Mouse (Mus musculus) brain, embryonic 14.5 days (tissue): ENCODE measurements around the gene Tgfbr3l. TPM values are rescaled to one million over a fixed set of nuclear protein-coding genes. Genes with fewer than 3 reads are reported as not detected.

ENCODE experiments used
- DNase-seq: peaks from one replicate; pipeline ENCODE4 v3.0.0-alpha.2; 2011; ENCODE audit warnings: low read depth
- CTCF ChIP-seq: fragments of 200-500 bp; IDR thresholded peaks from 2 replicates; pipeline ENCODE4 v1.5.1; 2012; ENCODE audit warnings: inconsistent platforms, mild to moderate bottlenecking, moderate library complexity, borderline replicate concordance; ENCODE audit not compliant: insufficient read depth, insufficient read length; ENCODE audit errors: extremely low read depth
- POLR2A ChIP-seq: fragments of 200-500 bp; IDR thresholded peaks from 2 replicates; pipeline ENCODE4 v1.6.1; 2012; ENCODE audit warnings: mild to moderate bottlenecking, inconsistent platforms, borderline replicate concordance; ENCODE audit not compliant: poor library complexity, insufficient read depth, insufficient read length, severe bottlenecking; ENCODE audit errors: extremely low read depth
- polyA plus RNA-seq: library from polyadenylated mRNA; depleted of rRNA; stranded (reverse); fragments of >200 nt; gene quantifications from 2 replicates; pipeline ENCODE4 v1.2.3, GENCODE M21; 2012; rRNA removed

The Tgfbr3l gene
- polyA plus RNA-seq, 1 experiment, result 47.4 TPM

DNA sequence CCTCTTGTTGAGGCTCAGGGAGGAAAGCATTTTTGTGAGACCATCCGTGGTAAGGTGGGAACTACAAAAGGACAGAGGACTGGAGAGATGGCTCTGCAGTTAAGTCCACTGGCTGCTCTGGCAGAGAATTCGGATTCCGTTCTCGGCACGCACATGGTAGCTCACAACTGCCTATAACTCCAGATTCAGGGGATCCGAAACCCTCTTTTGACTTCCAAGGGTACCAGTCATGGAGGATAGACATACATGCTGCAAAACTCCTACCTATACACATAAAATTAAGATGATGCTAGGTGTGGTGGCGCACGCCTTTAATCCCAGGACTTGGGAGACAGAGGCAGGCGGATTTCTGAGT, 28.1 kb downstream of the Tgfbr3l start:
- no peak for DNase-seq
- TF ChIP-seq POLR2A, result no peak
- no peak for TF ChIP-seq CTCF

GRCm38 (mm10) chr8:4292738-4293137, 44.7 kb downstream of the Tgfbr3l start:
- no peak for DNase-seq
- no peak for TF ChIP-seq CTCF
- no peak for TF ChIP-seq POLR2A

DNA sequence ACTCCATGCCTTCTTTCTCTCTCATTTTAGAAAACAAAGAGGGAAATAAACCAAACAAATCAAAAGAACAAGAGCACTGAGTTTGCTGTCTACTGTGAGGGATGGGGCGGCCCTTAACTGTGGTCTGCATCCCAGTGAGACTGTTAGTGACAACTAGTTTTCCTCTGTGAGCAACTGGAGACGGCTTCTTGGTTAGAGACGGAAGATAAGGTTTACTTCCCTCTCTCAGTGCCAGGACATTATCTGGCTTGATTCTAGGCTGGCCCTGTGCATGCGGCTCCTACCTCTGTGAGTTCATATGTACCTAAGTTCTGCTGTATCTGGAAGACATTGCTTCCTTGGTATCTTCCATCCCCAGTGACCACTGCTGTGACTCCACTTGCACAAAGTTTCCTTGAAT, 49.8 kb downstream of the Tgfbr3l start:
- DNase-seq, result no peak
- no peak for TF ChIP-seq CTCF
- TF ChIP-seq POLR2A, result no peak

Other genes with a start within 250 kb of the Tgfbr3l start
- gene Cd209f, start 142.4 kb upstream of the Tgfbr3l start, polyA plus RNA-seq, result 0.07 TPM in 1 of 2 replicates, not detected in the other
- 0.08 TPM in 1 of 2 replicates, not detected in the other for gene Cd209g, start 114.1 kb upstream of the Tgfbr3l start, polyA plus RNA-seq
- 80.8 and 107 TPM in 2 replicates for gene Evi5l, start 81.6 kb upstream of the Tgfbr3l start, polyA plus RNA-seq
- gene Prr36, start 30.8 kb upstream of the Tgfbr3l start, polyA plus RNA-seq, result 32.7 and 82.9 TPM in 2 replicates
- gene Lrrc8e, start 21.4 kb upstream of the Tgfbr3l start, polyA plus RNA-seq, result not detected in 2 replicates
- 58.7 and 63.5 TPM in 2 replicates for gene Map2k7, start 9.5 kb upstream of the Tgfbr3l start, polyA plus RNA-seq
- 4.3 and 5.6 TPM in 2 replicates for gene Gm49320, start 9.3 kb upstream of the Tgfbr3l start, polyA plus RNA-seq
- gene Snapc2, start 4.9 kb downstream of the Tgfbr3l start, polyA plus RNA-seq, result 65.5 and 75.9 TPM in 2 replicates
- gene Ctxn1, start 11.1 kb downstream of the Tgfbr3l start, polyA plus RNA-seq, result 399 and 499 TPM in 2 replicates
- gene Timm44, start 27.7 kb downstream of the Tgfbr3l start, polyA plus RNA-seq, result 76.3 and 92.6 TPM in 2 replicates
- 14.0 and 14.8 TPM in 2 replicates for gene Ccl25, start 77.0 kb downstream of the Tgfbr3l start, polyA plus RNA-seq
- gene Elavl1, start 77.2 kb downstream of the Tgfbr3l start, polyA plus RNA-seq, result 55.8 and 63.9 TPM in 2 replicates
- 51.8 and 63.7 TPM in 2 replicates for gene Cers4, start 244.8 kb downstream of the Tgfbr3l start, polyA plus RNA-seq